Mouse (Mus musculus): Measurements from ENCODE around the gene Pbxip1. TPM values are rescaled to one million over a fixed set of nuclear protein-coding genes. Genes with fewer than 3 reads are reported as not detected.
A peak's percentile ranks its signal among the peaks of the same experiment; 100 is the strongest.

Pbxip1 gene
- polyA plus RNA-seq, 1 experiment from 2014 or later = 48.6 TPM

- Histone ChIP-seq H3K9me3 (ENCODE audit: control insufficient read depth, low read length) (no peaks in the 10 kb centered on the region), H3K9ac (ENCODE audit: low read length) (no peak overlapping the region), H3K27me3 (ENCODE audit: control insufficient read depth, insufficient read depth, low read length) (no peaks in the 10 kb centered on the region), H3K4me3 (ENCODE audit: low read depth, low read length) (no peak overlapping the region), H3K27ac (replicated peaks) (no peak overlapping the region), H3K36me3 (ENCODE audit: control insufficient read depth, insufficient read depth, low read length) (no peaks in the 10 kb centered on the region), H3K4me2 (replicated peaks; ENCODE audit: low read depth) (no peak overlapping the region), H3K4me1 (replicated peaks; ENCODE audit: control insufficient read depth, insufficient read depth) (no peaks in the 10 kb centered on the region)
- 25% methylated on average over 8 of the region's 8 CpGs for WGBS
- ATAC-seq (ENCODE audit: low FRiP score, low TSS enrichment) = 0 out of 2 replicates have a peak, but pooled peaks have one; percentile 22
- TF ChIP-seq CTCF (IDR thresholded peaks at IDR 0.05; ENCODE audit: low read depth) = no peak
- TF ChIP-seq EP300 (optimal IDR thresholded peaks at IDR 0.05) = no peak
- no peak for DNase-seq (ENCODE audit: low spot score)
Observed at GRCm38 (mm10) chr3:89492701-89493151, 56.2 kb downstream of the Pbxip1 start.

DNA sequence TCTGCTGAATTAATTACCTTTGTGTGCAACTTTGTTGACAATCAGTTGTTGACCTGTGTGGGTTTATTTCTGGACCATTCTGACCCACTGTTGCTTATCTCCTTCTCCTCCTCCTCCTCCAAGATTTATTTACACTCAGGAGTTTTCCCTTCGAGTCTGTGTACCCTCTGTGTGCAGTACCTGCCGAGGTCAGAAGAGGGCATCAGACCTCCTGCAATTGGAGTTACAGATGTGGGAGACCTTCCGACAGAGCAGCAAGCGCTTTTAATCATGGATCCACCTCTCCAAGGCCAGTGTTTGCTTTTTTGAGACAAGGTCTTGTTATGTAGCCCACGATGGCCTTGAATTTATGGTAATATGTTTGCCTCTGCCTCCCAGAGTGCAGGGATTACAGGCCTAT is 58.1 kb downstream of the Pbxip1 start:
- H3K27ac ChIP-seq (replicated peaks) = no peak overlapping the region
- TF ChIP-seq CTCF (IDR thresholded peaks at IDR 0.05; ENCODE audit: low read depth) (peak; percentile 38), EP300 (optimal IDR thresholded peaks at IDR 0.05) (no peak)
- WGBS = 87% methylated on average over 5 of the region's 5 CpGs
- no peaks in the 10 kb centered on the region for H3K27me3 ChIP-seq (ENCODE audit: control insufficient read depth, insufficient read depth, low read length)
- no peak overlapping the region for H3K9ac ChIP-seq (ENCODE audit: low read length)
- H3K4me1 ChIP-seq (replicated peaks; ENCODE audit: control insufficient read depth, insufficient read depth) = no peaks in the 10 kb centered on the region
- ATAC-seq (ENCODE audit: low FRiP score, low TSS enrichment) = no peak
- no peaks in the 10 kb centered on the region for H3K9me3 ChIP-seq (ENCODE audit: control insufficient read depth, low read length)
- no peak overlapping the region for H3K4me2 ChIP-seq (replicated peaks; ENCODE audit: low read depth)
- no peak overlapping the region for H3K4me3 ChIP-seq (ENCODE audit: low read depth, low read length)
- no peaks in the 10 kb centered on the region for H3K36me3 ChIP-seq (ENCODE audit: control insufficient read depth, insufficient read depth, low read length)
- no peak for DNase-seq (ENCODE audit: low spot score)

DNA sequence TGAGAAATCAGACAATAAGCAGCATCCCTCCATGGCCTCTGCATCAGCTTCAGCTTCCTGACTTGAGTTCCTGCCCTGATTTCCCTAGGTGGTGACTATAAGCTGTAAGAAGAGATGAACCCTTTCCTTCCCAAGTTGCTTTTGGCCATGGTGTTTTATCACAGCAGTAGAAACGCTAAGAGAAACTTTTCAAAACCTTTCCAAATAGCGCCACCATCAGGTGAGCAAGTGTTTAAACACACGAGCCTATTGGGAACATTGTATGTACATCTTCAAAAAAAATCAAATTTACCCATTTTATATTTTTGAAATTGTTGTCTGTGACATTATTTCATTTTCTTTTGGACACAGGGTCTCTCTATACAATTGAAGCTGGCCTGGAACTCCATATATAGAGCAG is 59.9 kb downstream of the Pbxip1 start:
- no peak for ATAC-seq (ENCODE audit: low FRiP score, low TSS enrichment)

DNA sequence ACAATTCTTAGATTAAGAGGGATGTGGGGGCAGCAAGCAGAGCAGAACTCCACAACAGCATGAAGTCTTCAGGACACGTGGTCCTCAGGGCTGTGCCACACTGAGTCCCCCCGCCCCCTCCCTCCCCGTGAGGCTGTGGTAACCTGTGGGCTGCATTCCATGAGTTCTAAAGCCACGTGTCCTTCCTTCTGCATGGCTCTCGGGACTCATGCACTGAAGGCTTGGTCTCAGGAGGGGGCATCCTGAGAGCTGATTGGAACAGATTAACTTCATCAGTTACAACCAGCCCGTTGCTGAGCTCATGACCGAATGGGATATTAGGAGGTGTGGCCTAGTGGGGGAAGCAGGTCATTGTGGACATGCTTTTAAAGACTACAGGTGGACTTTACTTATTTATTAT is 63.2 kb downstream of the Pbxip1 start:
- Histone ChIP-seq H3K9me3 (ENCODE audit: control insufficient read depth, low read length) (no peaks in the 10 kb centered on the region), H3K4me2 (replicated peaks; ENCODE audit: low read depth) (no peak overlapping the region), H3K36me3 (ENCODE audit: control insufficient read depth, insufficient read depth, low read length) (no peaks in the 10 kb centered on the region), H3K27ac (replicated peaks) (no peak overlapping the region), H3K4me1 (replicated peaks; ENCODE audit: control insufficient read depth, insufficient read depth) (no peaks in the 10 kb centered on the region), H3K4me3 (ENCODE audit: low read depth, low read length) (no peak overlapping the region), H3K9ac (ENCODE audit: low read length) (no peak overlapping the region), H3K27me3 (ENCODE audit: control insufficient read depth, insufficient read depth, low read length) (no peaks in the 10 kb centered on the region)
- WGBS = 49% methylated on average over 7 of the region's 7 CpGs
- DNase-seq (ENCODE audit: low spot score) = no peak
- no peak for ATAC-seq (ENCODE audit: low FRiP score, low TSS enrichment)
- TF ChIP-seq EP300 (optimal IDR thresholded peaks at IDR 0.05) (no peak), CTCF (IDR thresholded peaks at IDR 0.05; ENCODE audit: low read depth) (no peak)

More for the DNA sequence above, 59.9 kb downstream of the Pbxip1 start:
- Histone ChIP-seq H3K36me3 (ENCODE audit: control insufficient read depth, insufficient read depth, low read length) (no peaks in the 10 kb centered on the region), H3K9ac (ENCODE audit: low read length) (no peak overlapping the region), H3K9me3 (ENCODE audit: control insufficient read depth, low read length) (no peaks in the 10 kb centered on the region), H3K27ac (replicated peaks) (no peak overlapping the region), H3K4me3 (ENCODE audit: low read depth, low read length) (no peak overlapping the region), H3K4me2 (replicated peaks; ENCODE audit: low read depth) (no peak overlapping the region), H3K27me3 (ENCODE audit: control insufficient read depth, insufficient read depth, low read length) (no peaks in the 10 kb centered on the region), H3K4me1 (replicated peaks; ENCODE audit: control insufficient read depth, insufficient read depth) (no peaks in the 10 kb centered on the region)
- WGBS = 63% methylated on average over 3 of the region's 3 CpGs
- DNase-seq (ENCODE audit: low spot score) = no peak
- TF ChIP-seq CTCF (IDR thresholded peaks at IDR 0.05; ENCODE audit: low read depth) (0 out of 2 replicates have a peak, but pooled peaks have one; percentile 7), EP300 (optimal IDR thresholded peaks at IDR 0.05) (no peak)

Other genes with a start within 250 kb of the Pbxip1 start
- gene Gba, start 233.8 kb upstream of the Pbxip1 start, polyA plus RNA-seq (2015; fragmentation: Nextera tagmentation; extraction: Ambion mirVana) = 98.5 and 112 TPM in 2 replicates
- 25.5 and 31.1 TPM in 2 replicates for gene Thbs3, start 221.5 kb upstream of the Pbxip1 start, polyA plus RNA-seq (2015; fragmentation: Nextera tagmentation; extraction: Ambion mirVana)
- 129 and 133 TPM in 2 replicates for gene Mtx1, start 209.6 kb upstream of the Pbxip1 start, polyA plus RNA-seq (2015; fragmentation: Nextera tagmentation; extraction: Ambion mirVana)
- 212 and 255 TPM in 2 replicates for gene Muc1, start 207.6 kb upstream of the Pbxip1 start, polyA plus RNA-seq (2015; fragmentation: Nextera tagmentation; extraction: Ambion mirVana)
- 266 and 314 TPM in 2 replicates for gene Krtcap2, start 190.7 kb upstream of the Pbxip1 start, polyA plus RNA-seq (2015; fragmentation: Nextera tagmentation; extraction: Ambion mirVana)
- 2.7 and 3.3 TPM in 2 replicates for gene Trim46, start 190.4 kb upstream of the Pbxip1 start, polyA plus RNA-seq (2015; fragmentation: Nextera tagmentation; extraction: Ambion mirVana)
- 140 and 152 TPM in 2 replicates for gene Dpm3, start 177.3 kb upstream of the Pbxip1 start, polyA plus RNA-seq (2015; fragmentation: Nextera tagmentation; extraction: Ambion mirVana)
- 107 and 113 TPM in 2 replicates for gene Slc50a1, start 166.1 kb upstream of the Pbxip1 start, polyA plus RNA-seq (2015; fragmentation: Nextera tagmentation; extraction: Ambion mirVana)
- 34.8 and 36.6 TPM in 2 replicates for gene Efna1, start 155.6 kb upstream of the Pbxip1 start, polyA plus RNA-seq (2015; fragmentation: Nextera tagmentation; extraction: Ambion mirVana)
- 25.8 and 29.2 TPM in 2 replicates for gene Efna3, start 113.7 kb upstream of the Pbxip1 start, polyA plus RNA-seq (2015; fragmentation: Nextera tagmentation; extraction: Ambion mirVana)
- 8.9 and 11.7 TPM in 2 replicates for gene Efna4, start 98.7 kb upstream of the Pbxip1 start, polyA plus RNA-seq (2015; fragmentation: Nextera tagmentation; extraction: Ambion mirVana)
- gene Adam15, start 86.7 kb upstream of the Pbxip1 start, polyA plus RNA-seq (2015; fragmentation: Nextera tagmentation; extraction: Ambion mirVana) = 43.0 and 44.8 TPM in 2 replicates
- 0.33 and 0.41 TPM in 2 replicates for gene Dcst2, start 74.7 kb upstream of the Pbxip1 start, polyA plus RNA-seq (2015; fragmentation: Nextera tagmentation; extraction: Ambion mirVana)
- 0.29 and 0.36 TPM in 2 replicates for gene Dcst1, start 71.5 kb upstream of the Pbxip1 start, polyA plus RNA-seq (2015; fragmentation: Nextera tagmentation; extraction: Ambion mirVana)
- 7.9 and 9.1 TPM in 2 replicates for gene Zbtb7b, start 41.9 kb upstream of the Pbxip1 start, polyA plus RNA-seq (2015; fragmentation: Nextera tagmentation; extraction: Ambion mirVana)
- gene Lenep, start 33.9 kb upstream of the Pbxip1 start, polyA plus RNA-seq (2015; fragmentation: Nextera tagmentation; extraction: Ambion mirVana) = not detected in 2 replicates
- 20.9 and 22.6 TPM in 2 replicates for gene Flad1, start 24.8 kb upstream of the Pbxip1 start, polyA plus RNA-seq (2015; fragmentation: Nextera tagmentation; extraction: Ambion mirVana)
- gene Cks1b, start 18.3 kb upstream of the Pbxip1 start, polyA plus RNA-seq (2015; fragmentation: Nextera tagmentation; extraction: Ambion mirVana) = 158 and 179 TPM in 2 replicates
- 42.6 and 49.0 TPM in 2 replicates for gene Shc1, start 18.3 kb upstream of the Pbxip1 start, polyA plus RNA-seq (2015; fragmentation: Nextera tagmentation; extraction: Ambion mirVana)
- 18.0 and 21.3 TPM in 2 replicates for gene Pygo2, start 6.5 kb upstream of the Pbxip1 start, polyA plus RNA-seq (2015; fragmentation: Nextera tagmentation; extraction: Ambion mirVana)
- 49.7 and 55.0 TPM in 2 replicates for gene Pmvk, start 17.8 kb downstream of the Pbxip1 start, polyA plus RNA-seq (2015; fragmentation: Nextera tagmentation; extraction: Ambion mirVana)
- 4.5 and 5.3 TPM in 2 replicates for gene Kcnn3, start 83.5 kb downstream of the Pbxip1 start, polyA plus RNA-seq (2015; fragmentation: Nextera tagmentation; extraction: Ambion mirVana)